Mouse (Mus musculus) E14TG2a.4 (cell line): Measurements from ENCODE around the gene Flrt1.

Experiments used
- CTCF ChIP-seq: conservative IDR thresholded peaks from 2 replicates; pipeline ENCODE4 v1.5.1; 2014; ENCODE audit warnings: low read length
- NANOG ChIP-seq: IDR thresholded peaks from 2 replicates; pipeline ENCODE4 v1.6.1; 2014; ENCODE audit warnings: borderline replicate concordance, low read length, mixed read lengths

- TF ChIP-seq NANOG = no peak
- no peak for TF ChIP-seq CTCF
Measured at GRCm38 (mm10) chr19:7068661-7069531, 36.6 kb downstream of the Flrt1 start.
